Mouse (Mus musculus) thymus, adult 2 months (tissue): ENCODE data around the gene Nsf.

Experiments used
- CTCF ChIP-seq: fragments of 200-500 bp; IDR thresholded peaks from 2 replicates; pipeline ENCODE4 v1.5.1; 2012; ENCODE audit warnings: mild to moderate bottlenecking, control low read depth, low read length, moderate library complexity, borderline replicate concordance; ENCODE audit not compliant: control insufficient read depth, poor library complexity, insufficient read depth; ENCODE audit errors: extremely low read depth
- POLR2A ChIP-seq: fragments of 200-500 bp; IDR thresholded peaks from 2 replicates; pipeline ENCODE4 v1.6.1; 2012; ENCODE audit warnings: mild to moderate bottlenecking, low read length, control low read depth, moderate library complexity; ENCODE audit not compliant: control insufficient read depth, poor library complexity, insufficient read depth; ENCODE audit errors: extremely low read depth

- TF ChIP-seq CTCF (no peak), POLR2A (no peak)
These were observed 97.2 kb downstream of the Nsf start for GRCm38 (mm10) chr11:103856641-103857040.
